Mouse (Mus musculus): Measurements from ENCODE around the gene Zfp961.

DNA sequence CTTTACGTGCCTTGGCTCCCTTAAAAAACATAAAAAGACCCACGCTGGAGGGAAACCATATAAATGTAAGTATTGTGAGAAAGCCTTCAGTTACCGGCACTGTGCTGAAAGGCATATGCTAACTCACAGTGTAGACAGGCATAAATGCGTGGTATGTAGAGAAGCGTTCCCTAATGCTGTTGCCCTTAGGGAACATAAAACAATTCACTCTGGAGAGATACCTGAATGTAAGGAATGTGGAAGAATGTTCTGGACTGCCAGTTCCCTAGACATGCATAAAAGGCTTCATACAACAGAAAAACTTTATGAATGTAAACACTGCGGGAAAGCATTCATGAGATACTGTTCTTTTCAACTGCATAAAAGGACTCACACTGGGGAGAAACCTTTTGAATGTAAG lies 17.3 kb downstream of the Zfp961 start:
- TF ChIP-seq CTCF (IDR thresholded peaks at IDR 0.05; ENCODE audit: extremely low read depth, insufficient read depth, insufficient read length, insufficient replicate concordance) (no peak), POLR2A (IDR thresholded peaks at IDR 0.05; ENCODE audit: low read depth, low read length) (no peak)

All from spleen, adult 2 months (tissue).